15 mouse cellular contexts compared by ENCODE assay signal in genomic region chr11:5897230-5897629, GRCm38 (mm10). TPM values are rescaled to one million over a fixed set of nuclear protein-coding genes. Genes with fewer than 3 reads are reported as not detected.
A peak's percentile ranks its signal among the peaks of the same experiment; 100 is the strongest.
DNase-seq lines count a peak whose midpoint lies in the region; ATAC-seq and TF ChIP-seq lines count a peak whose summit lies in the region.
"Had no signal": no experiment of that assay in that cellular context is flagged by ENCODE, and none has a peak within 500 bp of the region (broad histone marks: within the 10 kb centered on the region; RNA-seq: fewer than 3 reads in every experiment).

No protein-coding gene starts in this region.

- H3K4me3 ChIP-seq in heart, embryonic 16.5 days (ENCODE audit: low read length) = peak overlapping the region; percentile 49
- H3K4me3 ChIP-seq in lung, postnatal 0 days (ENCODE audit: low read depth, low read length) = no peak overlapping the region
- H3K4me3 ChIP-seq in embryonic facial prominence, embryonic 10.5 days = peak overlapping the region; percentile 39
- no peak overlapping the region for H3K4me3 ChIP-seq in liver, embryonic 14.5 days (ENCODE audit: insufficient read depth in 1 of 2, low read depth in 2 of 2, low read length in 2 of 2)
- H3K4me3 ChIP-seq: forebrain, embryonic 15.5 days; limb, embryonic 13.5 days; midbrain, embryonic 12.5 days had no signal

- DNase-seq in heart, postnatal 4 days = no peak
- no peak for DNase-seq in lung, postnatal 0 days (ENCODE audit: low spot score)
- DNase-seq in lung, postnatal 25 days (ENCODE audit: low spot score) = no peak
- peak; percentile 38 for DNase-seq in embryonic facial prominence, embryonic 10.5 days (ENCODE audit: low spot score)
- no peak for DNase-seq in liver, embryonic 14.5 days (ENCODE audit: low read depth in 3 of 3, low spot score in 3 of 3)
- DNase-seq in left cerebral cortex, postnatal 4 days = no peak
- no peak for DNase-seq in cerebellum, postnatal 25 days
- DNase-seq: adrenal gland, adult 2 months; heart, adult 18-20 months had no signal

- peak overlapping the region; percentile 76 for H3K9ac ChIP-seq in heart, embryonic 16.5 days (ENCODE audit: low read length)
- no peak overlapping the region for H3K9ac ChIP-seq in lung, postnatal 0 days (replicated peaks; ENCODE audit: low read depth)
- H3K9ac ChIP-seq in liver, embryonic 14.5 days (replicated peaks) = no peak overlapping the region
- H3K9ac ChIP-seq: forebrain, embryonic 15.5 days; limb, embryonic 13.5 days; midbrain, embryonic 12.5 days had no signal

- 10% methylated on average over 16 of the region's 16 CpGs for WGBS in heart, embryonic 16.5 days
- WGBS in lung, postnatal 0 days = 22% methylated on average over 14 of the region's 16 CpGs
- 11% methylated on average over 16 of the region's 16 CpGs for WGBS in embryonic facial prominence, embryonic 10.5 days
- 8% methylated on average over 16 of the region's 16 CpGs for WGBS in liver, embryonic 14.5 days (ENCODE audit: insufficient replicate concordance)

- H3K4me2 ChIP-seq in heart, embryonic 16.5 days (ENCODE audit: low read depth, low read length) = peak overlapping the region; percentile 63
- H3K4me2 ChIP-seq in lung, postnatal 0 days (replicated peaks; ENCODE audit: low read depth, low read length) = peak overlapping the region; percentile 19; the same call in 1 of the 2 replicates
- H3K4me2 ChIP-seq in liver, embryonic 14.5 days (ENCODE audit: low read depth) = 0 out of 2 replicates have a peak overlapping the region, but pooled peaks have one; percentile 2
- H3K4me2 ChIP-seq: forebrain, embryonic 15.5 days; limb, embryonic 13.5 days had no signal

- peak overlapping the region; percentile 80 for H3K27ac ChIP-seq in heart, embryonic 16.5 days (ENCODE audit: low read length)
- no peak overlapping the region for H3K27ac ChIP-seq in lung, postnatal 0 days (ENCODE audit: low read length)
- peak overlapping the region; percentile 79 for H3K27ac ChIP-seq in embryonic facial prominence, embryonic 10.5 days (replicated peaks)
- H3K27ac ChIP-seq in liver, embryonic 14.5 days = no peak overlapping the region
- H3K27ac ChIP-seq: forebrain, embryonic 15.5 days; limb, embryonic 13.5 days; midbrain, embryonic 12.5 days had no signal

- H3K4me1 ChIP-seq in heart, embryonic 16.5 days (ENCODE audit: control insufficient read depth, insufficient read depth, low read length) = peaks cover 39% of the 10 kb centered on the region
- peaks cover 9% of the 10 kb centered on the region; the same call in 1 of the 2 replicates for H3K4me1 ChIP-seq in lung, postnatal 0 days (ENCODE audit: insufficient read depth, low read depth, low read length)
- peaks cover 53% of the 10 kb centered on the region for H3K4me1 ChIP-seq in embryonic facial prominence, embryonic 10.5 days
- peaks cover 21 to 37% of the 10 kb centered on the region in 2 experiments for H3K4me1 ChIP-seq in liver, embryonic 14.5 days (replicated peaks; ENCODE audit: control insufficient read depth in 2 of 2, insufficient read depth in 2 of 2, low read length in 1 of 2)

- H3K36me3 ChIP-seq in heart, embryonic 16.5 days (ENCODE audit: control insufficient read depth, insufficient read depth) = no peaks in the 10 kb centered on the region
- H3K36me3 ChIP-seq in lung, postnatal 0 days (ENCODE audit: insufficient read depth, low read length) = no peaks in the 10 kb centered on the region
- H3K36me3 ChIP-seq in embryonic facial prominence, embryonic 10.5 days (replicated peaks) = no peaks in the 10 kb centered on the region
- H3K36me3 ChIP-seq in liver, embryonic 14.5 days (replicated peaks; ENCODE audit: control insufficient read depth, insufficient read depth, low read depth) = no peaks in the 10 kb centered on the region
- H3K36me3 ChIP-seq: forebrain, embryonic 15.5 days; G1E; limb, embryonic 13.5 days; midbrain, embryonic 12.5 days had no signal

- no peak for TF ChIP-seq CTCF in lung, postnatal 0 days (IDR thresholded peaks at IDR 0.05)
- TF ChIP-seq CTCF in liver, embryonic 14.5 days (IDR thresholded peaks at IDR 0.05; ENCODE audit: low read depth) = no peak

- H3K27me3 ChIP-seq in heart, embryonic 16.5 days (ENCODE audit: control insufficient read depth, insufficient read depth, low read length) = 0 out of 2 replicates have a peak, but pooled peaks cover 2% of the 10 kb centered on the region
- no peaks in the 10 kb centered on the region for H3K27me3 ChIP-seq in lung, postnatal 0 days (replicated peaks; ENCODE audit: insufficient read depth, low read length)
- H3K27me3 ChIP-seq in embryonic facial prominence, embryonic 10.5 days (replicated peaks; ENCODE audit: low read depth, poor library complexity, severe bottlenecking) = peaks cover 70% of the 10 kb centered on the region
- H3K27me3 ChIP-seq in liver, embryonic 14.5 days (ENCODE audit: control insufficient read depth, insufficient read depth, low read length) = peaks cover 45% of the 10 kb centered on the region
- H3K27me3 ChIP-seq: forebrain, embryonic 15.5 days had no signal

- no peak for TF ChIP-seq EP300 in lung, postnatal 0 days (IDR thresholded peaks at IDR 0.05)
- no peak for TF ChIP-seq EP300 in liver, embryonic 14.5 days (IDR thresholded peaks at IDR 0.05; ENCODE audit: low read depth)

- H3K9me3 ChIP-seq in heart, embryonic 16.5 days (replicated peaks; ENCODE audit: control insufficient read depth, low read length) = no peaks in the 10 kb centered on the region
- H3K9me3 ChIP-seq in lung, postnatal 0 days (ENCODE audit: low read length) = no peaks in the 10 kb centered on the region
- H3K9me3 ChIP-seq in embryonic facial prominence, embryonic 10.5 days = no peaks in the 10 kb centered on the region
- H3K9me3 ChIP-seq in liver, embryonic 14.5 days (ENCODE audit: control insufficient read depth, low read length) = no peaks in the 10 kb centered on the region
- H3K9me3 ChIP-seq: forebrain, embryonic 15.5 days; G1E; limb, embryonic 13.5 days; midbrain, embryonic 12.5 days had no signal

- intact Hi-C loops in left cerebral cortex, postnatal 4 days (cut with DNase I) = no loop called here

- no peak for ATAC-seq in heart, embryonic 16.5 days (replicated peaks; ENCODE audit: extremely low read depth, insufficient read depth, low FRiP score)
- peak; percentile 32 for ATAC-seq in lung, postnatal 0 days
- ATAC-seq in liver, embryonic 14.5 days (ENCODE audit: insufficient read depth) = no peak
- ATAC-seq: forebrain, embryonic 15.5 days had no signal

RNA-seq across cellular contexts. Expression of gene Myl7, which starts 1.4 kb away (rescaled TPM):
- 3,470 and 5,161 TPM in 2 replicates for polyA plus RNA-seq in heart, embryonic 16.5 days (2015; fragmentation: Nextera tagmentation; extraction: Ambion mirVana)
- total RNA-seq in heart, postnatal 4 days (2021) = 1,000 to 10,000 TPM; 1,420 to 1,616 TPM
- 327 and 405 TPM in 2 replicates for polyA plus RNA-seq in lung, postnatal 0 days (2015; fragmentation: Nextera tagmentation; extraction: Ambion mirVana)
- 5.4 and 23.9 TPM in 2 replicates for polyA plus RNA-seq in embryonic facial prominence, embryonic 10.5 days (2016; fragmentation: Nextera tagmentation; extraction: Ambion mirVana)
- polyA plus RNA-seq in liver, embryonic 14.5 days (2012; rRNA removed) = 3.2 and 4.6 TPM in 2 replicates
- polyA plus RNA-seq in liver, embryonic 14.5 days (2014; fragmentation: Nextera tagmentation; extraction: Ambion mirVana) = 6.6 and 7.5 TPM in 2 replicates
- not detected for total RNA-seq in left cerebral cortex, postnatal 4 days (2021)
- total RNA-seq: adrenal gland, adult 2 months; G1E; layer of hippocampus, adult 18-20 months had no signal
- polyA plus RNA-seq: G1E had no signal

RNA-seq across cellular contexts. Expression of gene Pold2, which starts 19.1 kb away (rescaled TPM):
- 113 and 115 TPM in 2 replicates for polyA plus RNA-seq in heart, embryonic 16.5 days (2015; fragmentation: Nextera tagmentation; extraction: Ambion mirVana)
- total RNA-seq in heart, postnatal 4 days (2021) = 10 to 100 TPM; 68.5 to 70.2 TPM
- polyA plus RNA-seq in lung, postnatal 0 days (2015; fragmentation: Nextera tagmentation; extraction: Ambion mirVana) = 30.1 and 34.1 TPM in 2 replicates
- 155 and 161 TPM in 2 replicates for polyA plus RNA-seq in embryonic facial prominence, embryonic 10.5 days (2016; fragmentation: Nextera tagmentation; extraction: Ambion mirVana)
- 45.0 and 58.7 TPM in 2 replicates for polyA plus RNA-seq in liver, embryonic 14.5 days (2012; rRNA removed)
- polyA plus RNA-seq in liver, embryonic 14.5 days (2014; fragmentation: Nextera tagmentation; extraction: Ambion mirVana) = 54.8 and 56.5 TPM in 2 replicates
- 10 to 100 TPM; 26.6 to 37.5 TPM for total RNA-seq in left cerebral cortex, postnatal 4 days (2021)

RNA-seq across cellular contexts. Expression of gene Aebp1, which starts 35.5 kb away (rescaled TPM):
- polyA plus RNA-seq in heart, embryonic 16.5 days (2015; fragmentation: Nextera tagmentation; extraction: Ambion mirVana) = 35.7 and 36.5 TPM in 2 replicates
- 10 to 100 TPM; 38.7 to 39.6 TPM for total RNA-seq in heart, postnatal 4 days (2021)
- 21.8 and 22.3 TPM in 2 replicates for polyA plus RNA-seq in lung, postnatal 0 days (2015; fragmentation: Nextera tagmentation; extraction: Ambion mirVana)
- 9.0 TPM in 2 replicates for polyA plus RNA-seq in embryonic facial prominence, embryonic 10.5 days (2016; fragmentation: Nextera tagmentation; extraction: Ambion mirVana)
- 3.0 and 3.3 TPM in 2 replicates for polyA plus RNA-seq in liver, embryonic 14.5 days (2012; rRNA removed)
- polyA plus RNA-seq in liver, embryonic 14.5 days (2014; fragmentation: Nextera tagmentation; extraction: Ambion mirVana) = 4.2 and 4.5 TPM in 2 replicates
- total RNA-seq in left cerebral cortex, postnatal 4 days (2021) = 10 to 100 TPM; 20.4 to 24.8 TPM
- total RNA-seq: G1E had no signal
- polyA plus RNA-seq: G1E had no signal

RNA-seq across cellular contexts. Expression of gene Gck, which starts 52.7 kb away (rescaled TPM):
- 0.75 and 1.2 TPM in 2 replicates for polyA plus RNA-seq in heart, embryonic 16.5 days (2015; fragmentation: Nextera tagmentation; extraction: Ambion mirVana)
- total RNA-seq in heart, postnatal 4 days (2021) = not detected
- polyA plus RNA-seq in lung, postnatal 0 days (2015; fragmentation: Nextera tagmentation; extraction: Ambion mirVana) = 1.2 and 2.1 TPM in 2 replicates
- 1.9 and 2.8 TPM in 2 replicates for polyA plus RNA-seq in embryonic facial prominence, embryonic 10.5 days (2016; fragmentation: Nextera tagmentation; extraction: Ambion mirVana)
- polyA plus RNA-seq in liver, embryonic 14.5 days (2012; rRNA removed) = 0.04 and 0.15 TPM in 2 replicates
- 0.08 and 0.20 TPM in 2 replicates for polyA plus RNA-seq in liver, embryonic 14.5 days (2014; fragmentation: Nextera tagmentation; extraction: Ambion mirVana)
- total RNA-seq in left cerebral cortex, postnatal 4 days (2021) = 1 to 10 TPM; 3.9 to 4.0 TPM
- polyA plus RNA-seq: G1E had no signal

RNA-seq across cellular contexts. Expression of gene Ykt6, which starts 58.3 kb away (rescaled TPM):
- 38.3 and 40.5 TPM in 2 replicates for polyA plus RNA-seq in heart, embryonic 16.5 days (2015; fragmentation: Nextera tagmentation; extraction: Ambion mirVana)
- total RNA-seq in heart, postnatal 4 days (2021) = 10 to 100 TPM; 92.8 to 94.5 TPM
- 40.2 and 40.9 TPM in 2 replicates for polyA plus RNA-seq in lung, postnatal 0 days (2015; fragmentation: Nextera tagmentation; extraction: Ambion mirVana)
- polyA plus RNA-seq in embryonic facial prominence, embryonic 10.5 days (2016; fragmentation: Nextera tagmentation; extraction: Ambion mirVana) = 56.0 and 56.8 TPM in 2 replicates
- 14.9 and 18.7 TPM in 2 replicates for polyA plus RNA-seq in liver, embryonic 14.5 days (2012; rRNA removed)
- 9.6 and 10.1 TPM in 2 replicates for polyA plus RNA-seq in liver, embryonic 14.5 days (2014; fragmentation: Nextera tagmentation; extraction: Ambion mirVana)
- 100 to 1,000 TPM; 202 to 213 TPM for total RNA-seq in left cerebral cortex, postnatal 4 days (2021)

Comparison
In these comparisons a context has a peak if more than half of its experiments do, and no peak if none do; other contexts are left out.
1. H3K27ac ChIP-seq: peak in heart, embryonic 16.5 days (single experiment) and embryonic facial prominence, embryonic 10.5 days (single experiment); none in lung, postnatal 0 days (single experiment) and liver, embryonic 14.5 days (single experiment).
2. H3K4me2 ChIP-seq: peak in every context shown above with its lines; median percentile 63 in heart, embryonic 16.5 days; 19 in lung, postnatal 0 days; 2 in liver, embryonic 14.5 days.
3. H3K4me3 ChIP-seq: peak in heart, embryonic 16.5 days (single experiment) and embryonic facial prominence, embryonic 10.5 days (single experiment); none in lung, postnatal 0 days (single experiment) and liver, embryonic 14.5 days (0 of 2).
4. RNA of gene Myl7, which starts 1.4 kb away (polyA plus RNA-seq): 3,470 to 5,161 TPM in heart, embryonic 16.5 days and 327 to 405 TPM in lung, postnatal 0 days; 3.2 to 7.5 TPM in liver, embryonic 14.5 days and 5.4 to 23.9 TPM in embryonic facial prominence, embryonic 10.5 days; every median in the first group is over 10 times any median in the second.